Mouse (Mus musculus) layer of hippocampus, adult 18-20 months (tissue): ENCODE results near the gene Mdh1b. TPM values are rescaled to one million over a fixed set of nuclear protein-coding genes. Genes with fewer than 3 reads are reported as not detected.
A peak's percentile ranks its signal among the peaks of the same experiment; 100 is the strongest.

Experiments
- DNase-seq, 2 experiments: peaks; one replicate each; pipeline ENCODE4 v3.0.0; 2022; ENCODE audit warnings: low spot score in 2 of 2
- long read RNA-seq: library from polyadenylated mRNA; stranded (forward); transcript quantifications from one replicate; pipeline ENCODE4 v2.0.0, GENCODE M21; 2021
- total RNA-seq, 2 experiments: library from RNA; stranded (reverse); gene quantifications; 2 replicates each; pipeline ENCODE4 v1.2.3; 2021

Mdh1b gene
- under 1 TPM; 0.51 to 0.72 TPM for total RNA-seq
- long read RNA-seq, partial matches to known transcripts = 1 of 1 reads
- long read RNA-seq, other reads (novel, unspliced or antisense) = 0 of 1 reads

GRCm38 (mm10) chr1:63730240-63730771, at the start of gene Mdh1b, which contains the start of gene Fastkd2:
Gene Mdh1b (minus strand): TSS chr1:63730318.
Gene Fastkd2 (plus strand): TSS chr1:63730614.
- peak; percentile 83 to 96 for DNase-seq

- no peak for DNase-seq
Measured at GRCm38 (mm10) chr1:63776902-63777630, 46.9 kb upstream of the Mdh1b start.

- no peak for DNase-seq
Measured at GRCm38 (mm10) chr1:63776396-63776795, 46.3 kb upstream of the Mdh1b start.

GRCm38 (mm10) chr1:63770309-63770708, 40.2 kb upstream of the Mdh1b start:
- peak; percentile 24 to 36 for DNase-seq

- no peak for DNase-seq
Measured at GRCm38 (mm10) chr1:63769167-63769566, 39.0 kb upstream of the Mdh1b start, which contains the start of gene 4933402D24Rik. Gene 4933402D24Rik (minus strand): TSS chr1:63769267.

- no peak for DNase-seq
Measured at GRCm38 (mm10) chr1:63768112-63768511, 38.0 kb upstream of the Mdh1b start.

- no peak for DNase-seq
Measured at GRCm38 (mm10) chr1:63764395-63764794, 34.3 kb upstream of the Mdh1b start.

- no peak for DNase-seq
Measured at GRCm38 (mm10) chr1:63763881-63764386, 33.8 kb upstream of the Mdh1b start.

- peak; percentile 55 to 76 for DNase-seq
Measured at GRCm38 (mm10) chr1:63763212-63763694, 33.1 kb upstream of the Mdh1b start.

GRCm38 (mm10) chr1:63756005-63756404, 25.9 kb upstream of the Mdh1b start:
- DNase-seq = no peak

GRCm38 (mm10) chr1:63729796-63730195, 322 bp downstream of the Mdh1b start:
- peak in 1 of 2 experiments; percentile 1 for DNase-seq

- peak in 1 of 2 experiments; percentile 5 for DNase-seq
Measured at GRCm38 (mm10) chr1:63720161-63720560, 10.0 kb downstream of the Mdh1b start.

GRCm38 (mm10) chr1:63708876-63709275, 21.2 kb downstream of the Mdh1b start:
- DNase-seq = no peak

- DNase-seq = no peak
Measured at GRCm38 (mm10) chr1:63705733-63706132, 24.4 kb downstream of the Mdh1b start.

- DNase-seq = no peak
Measured at GRCm38 (mm10) chr1:63696861-63697260, 33.3 kb downstream of the Mdh1b start.

- DNase-seq = no peak
Measured at GRCm38 (mm10) chr1:63686827-63687226, 43.3 kb downstream of the Mdh1b start, which contains the start of gene Dytn. Gene Dytn (minus strand): TSS chr1:63686927.

- no peak for DNase-seq
Measured at GRCm38 (mm10) chr1:63675975-63676374, 54.1 kb downstream of the Mdh1b start.

- DNase-seq = peak in 1 of 2 experiments; percentile 54
Measured at GRCm38 (mm10) chr1:63668852-63669160, 61.3 kb downstream of the Mdh1b start.

- DNase-seq = peak in 1 of 2 experiments; percentile 4
Measured at GRCm38 (mm10) chr1:63667949-63668851, 61.9 kb downstream of the Mdh1b start.

- no peak for DNase-seq
Measured at GRCm38 (mm10) chr1:63667201-63667948, 62.7 kb downstream of the Mdh1b start.
